Mouse (Mus musculus) liver, embryonic 15.5 days (tissue): ENCODE results near the gene Gm21773. TPM values are rescaled to one million over a fixed set of nuclear protein-coding genes. Genes with fewer than 3 reads are reported as not detected.
"Not testable (repeated sequence)": the region's sequence is repeated elsewhere in the genome, so short reads cannot be mapped to it uniquely, and the experiment has no call there.

ENCODE experiments used
- ATAC-seq: fragments of 200-750 bp; cut with Nextera tagmentation; 2 replicates; pipeline ENCODE4 v1.8.0; 2017; ENCODE audit warnings: moderate number of reproducible peaks, mild to moderate bottlenecking, moderate library complexity; ENCODE audit not compliant: insufficient read depth
- H3K27ac ChIP-seq: fragments of 300-500 bp; sonication (generic); replicated peaks from 2 replicates; pipeline ENCODE4 v1.5.1; 2015; ENCODE audit warnings: mild to moderate bottlenecking, inconsistent platforms
- H3K27me3 ChIP-seq: fragments of 300-500 bp; sonication (generic); 2 replicates; pipeline ENCODE4 v1.6.1; 2015; ENCODE audit warnings: mild to moderate bottlenecking, inconsistent platforms
- H3K36me3 ChIP-seq: fragments of 300-500 bp; sonication (generic); replicated peaks from 2 replicates; pipeline ENCODE4 v1.6.1; 2015; ENCODE audit warnings: moderate library complexity, mild to moderate bottlenecking, inconsistent platforms
- H3K4me1 ChIP-seq: fragments of 300-500 bp; sonication (generic); replicated peaks from 2 replicates; pipeline ENCODE4 v1.6.1; 2015; ENCODE audit warnings: inconsistent platforms
- H3K4me2 ChIP-seq: fragments of 300-500 bp; sonication (generic); 2 replicates; pipeline ENCODE4 v1.6.1; 2015; ENCODE audit warnings: moderate library complexity, mild to moderate bottlenecking, inconsistent platforms
- H3K4me3 ChIP-seq: fragments of 300-500 bp; sonication (generic); replicated peaks from 2 replicates; pipeline ENCODE4 v1.5.1; 2015; ENCODE audit warnings: mild to moderate bottlenecking, inconsistent platforms
- H3K9ac ChIP-seq: fragments of 300-500 bp; sonication (generic); 2 replicates; pipeline ENCODE4 v1.6.1; 2015; ENCODE audit warnings: moderate library complexity, mild to moderate bottlenecking, inconsistent platforms
- H3K9me3 ChIP-seq: fragments of 300-500 bp; sonication (generic); replicated peaks from 2 replicates; pipeline ENCODE4 v1.6.1; 2016; ENCODE audit warnings: inconsistent platforms
- WGBS: fragments of 180-500 bp; shearing (Covaris S2); methylation state at CpG from one replicate; pipeline ENCODE4 v1.1.7; 2015; ENCODE audit warnings: mixed read lengths; ENCODE audit not compliant: insufficient replicate concordance; 5-methylcytosine and 5-hydroxymethylcytosine counted together
- polyA plus RNA-seq: library from polyadenylated mRNA; unstranded; fragments of >200 nt; fragmentation: Nextera tagmentation; extraction: Ambion mirVana; gene quantifications from 2 replicates; pipeline ENCODE4 v1.2.1, GENCODE M21; 2015

Gm21773 gene
- polyA plus RNA-seq, result not detected in 2 replicates

DNA sequence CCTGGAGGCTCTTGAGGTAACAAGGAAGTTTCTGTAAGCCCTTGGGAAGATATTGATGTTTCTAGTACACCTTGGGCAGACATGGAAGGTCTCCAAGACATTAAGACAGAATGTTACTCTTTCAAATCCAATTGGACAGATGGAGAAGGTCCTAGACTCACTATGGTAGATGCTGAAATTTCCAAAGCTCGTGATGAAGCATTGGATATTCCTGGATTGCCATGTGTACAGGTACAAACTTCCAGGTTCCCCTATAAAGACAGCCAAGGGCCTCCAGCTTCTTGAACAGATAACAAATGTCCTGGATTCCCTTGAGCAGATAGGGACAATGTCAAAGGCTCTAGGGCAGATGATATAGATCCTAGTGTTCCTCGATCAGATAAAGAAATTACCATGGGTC, at the start of gene Gm21773:
TSS of gene Gm21773 (minus strand) at position 101 of the 400 bp plus-strand sequence.
- H3K4me2 ChIP-seq, H3K27ac ChIP-seq, H3K9me3 ChIP-seq, H3K27me3 ChIP-seq, H3K4me3 ChIP-seq, H3K4me1 ChIP-seq, H3K36me3 ChIP-seq, ATAC-seq, H3K9ac ChIP-seq: not testable (repeated sequence)
- WGBS, result no CpG with 5 or more reads among the region's 2 CpGs
